Mouse (Mus musculus) ES-E14 (cell line): ENCODE measurements around the gene Calm1. TPM values are rescaled to one million over a fixed set of nuclear protein-coding genes. Genes with fewer than 3 reads are reported as not detected.

Source experiments
- DNase-seq: peaks from one replicate; pipeline ENCODE4 v3.0.0-alpha.2; 2013; ENCODE audit warnings: low read depth, low spot score
- H3K27ac ChIP-seq: 2 replicates; pipeline ENCODE4 v1.5.1; 2012; ENCODE audit warnings: low read depth, mild to moderate bottlenecking, low read length, moderate library complexity, mixed read lengths; ENCODE audit not compliant: poor library complexity, insufficient read depth, severe bottlenecking
- H3K36me3 ChIP-seq: 2 replicates; pipeline ENCODE4 v1.6.1; 2012; ENCODE audit warnings: mild to moderate bottlenecking, low read length, moderate library complexity, mixed read lengths; ENCODE audit not compliant: control insufficient read depth, poor library complexity, insufficient read depth, severe bottlenecking
- H3K4me1 ChIP-seq, 2 experiments: fragments of 150-350 bp in 1 of 2; sonication (generic) in 1 of 2; 2 replicates each; pipeline ENCODE4 v1.6.1; 2012; ENCODE audit warnings: low read length in 2 of 2, mild to moderate bottlenecking in 1 of 2, mixed read lengths in 1 of 2; ENCODE audit not compliant: control insufficient read depth in 2 of 2, insufficient read depth in 2 of 2, poor library complexity in 1 of 2
- H3K4me3 ChIP-seq, 2 experiments: fragments of 150-350 bp in 1 of 2; sonication (generic) in 1 of 2; 2 replicates each; pipeline ENCODE4 v1.5.1; 2012; ENCODE audit warnings: low read length in 2 of 2, low read depth in 1 of 2, mild to moderate bottlenecking in 1 of 2, mixed read lengths in 1 of 2; ENCODE audit not compliant: insufficient read depth in 1 of 2, poor library complexity in 1 of 2, severe bottlenecking in 1 of 2
- H3K9ac ChIP-seq: 2 replicates; pipeline ENCODE4 v1.6.1; 2012; ENCODE audit warnings: low read depth, mild to moderate bottlenecking, low read length, mixed read lengths; ENCODE audit not compliant: poor library complexity, insufficient read depth, severe bottlenecking
- H3K9me3 ChIP-seq: fragments of 150-350 bp; sonication (generic); 2 replicates; pipeline ENCODE4 v1.6.1; 2012; ENCODE audit warnings: low read depth, mild to moderate bottlenecking, low read length; ENCODE audit not compliant: control insufficient read depth, insufficient read depth
- CHD2 ChIP-seq: IDR thresholded peaks from 2 replicates; pipeline ENCODE4 v1.6.1; 2014; ENCODE audit warnings: mild to moderate bottlenecking, low read depth, low read length, inconsistent platforms
- HCFC1 ChIP-seq: IDR thresholded peaks from 2 replicates; pipeline ENCODE4 v1.6.1; 2012; ENCODE audit warnings: low read length, inconsistent platforms, borderline replicate concordance; ENCODE audit not compliant: insufficient read depth
- MAFK ChIP-seq: IDR thresholded peaks from 2 replicates; pipeline ENCODE4 v1.6.1; 2014; ENCODE audit warnings: mild to moderate bottlenecking, low read depth, low read length, inconsistent platforms; ENCODE audit not compliant: insufficient read depth
- ZC3H11A ChIP-seq: IDR thresholded peaks from 2 replicates; pipeline ENCODE4 v1.6.1; 2012; ENCODE audit warnings: low read depth, mild to moderate bottlenecking, inconsistent platforms, low read length, borderline replicate concordance
- ZNF384 ChIP-seq: IDR thresholded peaks from 2 replicates; pipeline ENCODE4 v1.6.1; 2012; ENCODE audit warnings: low read depth, low read length, inconsistent platforms
- in situ Hi-C, 2 experiments: fragments of 600-800 bp; cut with MboI; formaldehyde crosslinking; loops; one replicate each; pipeline ENCODE4 v1.15.1; 2025; ENCODE audit warnings: low sequenced_read_pairs in 2 of 2, inconsistent platforms in 1 of 2; ENCODE audit not compliant: unreplicated experiment in 2 of 2
- total RNA-seq: library from RNA; depleted of rRNA; stranded (reverse); fragments of 300-350 nt; gene quantifications from 2 replicates; pipeline ENCODE4 v1.2.3, GENCODE M21; 2012

The Calm1 gene
- total RNA-seq, 1 experiment = 537 TPM

GRCm38 (mm10) chr12:100166177-100166576 is 33.1 kb upstream of the Calm1 start:
- no peak for TF ChIP-seq HCFC1
- TF ChIP-seq MAFK = no peak
- TF ChIP-seq ZNF384 = no peak
- TF ChIP-seq ZC3H11A = peak; percentile 61
- Histone ChIP-seq H3K27ac (no peak overlapping the region), H3K9ac (no peak overlapping the region), H3K36me3 (no peaks in the 10 kb centered on the region), H3K4me3 (no peak overlapping the region), H3K9me3 (no peaks in the 10 kb centered on the region), H3K4me1 (peaks cover 3 to 6% of the 10 kb centered on the region in 2 experiments)
- no peak for DNase-seq
- in situ Hi-C loops = loop anchor here (10.0 to 25.0 kb wide), 2 partner anchors 319 to 671 kb away; no protein-coding TSS in a partner anchor

DNA sequence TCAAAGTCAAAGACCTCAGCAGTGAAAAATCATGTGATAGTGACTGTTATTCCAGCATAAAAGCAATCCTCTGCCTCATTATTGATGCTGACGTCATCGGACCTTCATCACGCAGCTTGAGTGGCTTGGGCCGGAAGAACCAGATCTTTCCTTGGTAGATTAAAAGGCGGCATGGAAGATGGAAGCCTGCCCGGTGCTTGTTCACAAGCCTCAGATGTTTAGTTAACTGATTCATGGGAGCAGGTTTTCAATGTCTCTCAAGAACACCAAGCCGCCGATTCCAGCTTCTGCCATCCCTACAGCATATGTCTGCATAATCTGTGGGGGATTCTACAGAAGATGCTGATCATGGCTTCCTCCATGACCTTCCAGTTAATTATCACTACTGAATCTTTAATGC is 32.3 kb upstream of the Calm1 start:
- no peak overlapping the region for H3K9ac ChIP-seq
- no peaks in the 10 kb centered on the region for H3K36me3 ChIP-seq
- no peak overlapping the region for H3K4me3 ChIP-seq
- peaks cover 1 to 6% of the 10 kb centered on the region in 2 experiments; a peak in 3 of 4 replicates for H3K4me1 ChIP-seq
- in situ Hi-C loops = loop anchor here (10.0 to 25.0 kb wide), 2 partner anchors 318 to 670 kb away; no protein-coding TSS in a partner anchor
- no peak overlapping the region for H3K27ac ChIP-seq
- DNase-seq = no peak
- no peak for TF ChIP-seq ZC3H11A
- TF ChIP-seq ZNF384 = no peak
- no peak for TF ChIP-seq HCFC1
- TF ChIP-seq MAFK = no peak
- TF ChIP-seq CHD2 = no peak
- H3K9me3 ChIP-seq = no peaks in the 10 kb centered on the region

- Histone ChIP-seq H3K4me3 (no peak overlapping the region), H3K9ac (0 out of 2 replicates have a peak overlapping the region, but pooled peaks have one; percentile 4), H3K36me3 (no peaks in the 10 kb centered on the region), H3K27ac (no peak overlapping the region; the same call in 1 of the 2 replicates), H3K9me3 (no peaks in the 10 kb centered on the region), H3K4me1 (peaks cover 1 to 6% of the 10 kb centered on the region in 2 experiments; a peak in 3 of 4 replicates)
- TF ChIP-seq ZNF384 (no peak), CHD2 (no peak), ZC3H11A (no peak), MAFK (no peak), HCFC1 (no peak)
- DNase-seq = no peak
- in situ Hi-C loops = loop anchor here (10.0 to 25.0 kb wide), 2 partner anchors 317 to 670 kb away; no protein-coding TSS in a partner anchor
These were observed 31.7 kb upstream of the Calm1 start for GRCm38 (mm10) chr12:100167502-100167901.

- peak; percentile 40 for DNase-seq
- Histone ChIP-seq H3K27ac (peak overlapping the region; percentile 84), H3K4me1 (peaks cover 1 to 6% of the 10 kb centered on the region in 2 experiments; a peak in 3 of 4 replicates), H3K9me3 (no peaks in the 10 kb centered on the region), H3K36me3 (no peaks in the 10 kb centered on the region), H3K4me3 (peak overlapping the region; percentile 36 to 43), H3K9ac (peak overlapping the region; percentile 37)
- in situ Hi-C loops = loop anchor here (10.0 to 25.0 kb wide), 2 partner anchors 317 to 669 kb away; no protein-coding TSS in a partner anchor
- TF ChIP-seq CHD2 (no peak), ZNF384 (no peak), ZC3H11A (no peak), HCFC1 (no peak), MAFK (no peak)
These were observed 31.0 kb upstream of the Calm1 start for GRCm38 (mm10) chr12:100167931-100168871.
